Mouse (Mus musculus) heart, postnatal 36 days (tissue): ENCODE measurements around the gene Ikzf3. TPM values are rescaled to one million over a fixed set of nuclear protein-coding genes. Genes with fewer than 3 reads are reported as not detected.

Experiments
- DNase-seq, 2 experiments: peaks; one replicate each; pipeline ENCODE4 v3.0.0; 2021 to 2022
- intact Hi-C: fragments of 180-260 bp; cut with DNase I; formaldehyde crosslinking; loops from one replicate; pipeline ENCODE4 v1.15.1; 2025
- total RNA-seq, 2 experiments: library from RNA; stranded (reverse); gene quantifications; 2 replicates each; pipeline ENCODE4 v1.2.3; 2021

The Ikzf3 gene
- total RNA-seq, 2 experiments from 2014 or later: 0.44 to 0.84 TPM

GRCm38 (mm10) chr11:98525140-98525539 is 20.7 kb downstream of the Ikzf3 start:
- DNase-seq: no peak
- intact Hi-C loops: no loop called here

GRCm38 (mm10) chr11:98520468-98520867 is 25.4 kb downstream of the Ikzf3 start:
- no peak for DNase-seq
- intact Hi-C loops: no loop called here

- no peak for DNase-seq
- intact Hi-C loops: no loop called here
Measured at GRCm38 (mm10) chr11:98513356-98513936, 32.4 kb downstream of the Ikzf3 start.

- intact Hi-C loops: no loop called here
- no peak for DNase-seq
Measured at GRCm38 (mm10) chr11:98512881-98513280, 33.0 kb downstream of the Ikzf3 start.

GRCm38 (mm10) chr11:98510125-98510524 is 35.7 kb downstream of the Ikzf3 start:
- intact Hi-C loops: no loop called here
- DNase-seq: no peak

- DNase-seq: peak; percentile 49 to 53
- intact Hi-C loops: no loop called here
Measured at GRCm38 (mm10) chr11:98509434-98509833, 36.4 kb downstream of the Ikzf3 start.

GRCm38 (mm10) chr11:98504926-98505325 is 40.9 kb downstream of the Ikzf3 start:
- DNase-seq: no peak
- intact Hi-C loops: no loop called here

- peak; percentile 3 to 10 for DNase-seq
- intact Hi-C loops: no loop called here
Measured at GRCm38 (mm10) chr11:98497388-98498288, 48.2 kb downstream of the Ikzf3 start.

- intact Hi-C loops: no loop called here
- no peak for DNase-seq
Measured at GRCm38 (mm10) chr11:98495176-98495719, 50.6 kb downstream of the Ikzf3 start.

GRCm38 (mm10) chr11:98493394-98493793 is 52.4 kb downstream of the Ikzf3 start:
- intact Hi-C loops: no loop called here
- DNase-seq: no peak

- DNase-seq: no peak
- intact Hi-C loops: no loop called here
Measured at GRCm38 (mm10) chr11:98492959-98493358, 52.9 kb downstream of the Ikzf3 start.

- intact Hi-C loops: no loop called here
Measured at GRCm38 (mm10) chr11:98491571-98491970, 54.3 kb downstream of the Ikzf3 start.

GRCm38 (mm10) chr11:98488540-98489234 is 57.1 kb downstream of the Ikzf3 start:
- DNase-seq: no peak
- intact Hi-C loops: no loop called here

More at GRCm38 (mm10) chr11:98491571-98491970, 54.3 kb downstream of the Ikzf3 start:
- DNase-seq: no peak

- DNase-seq: no peak
- intact Hi-C loops: no loop called here
Measured at GRCm38 (mm10) chr11:98487526-98488040, 58.2 kb downstream of the Ikzf3 start.

GRCm38 (mm10) chr11:98485749-98486148 is 60.1 kb downstream of the Ikzf3 start:
- intact Hi-C loops: no loop called here
- DNase-seq: no peak

- DNase-seq: no peak
- intact Hi-C loops: no loop called here
Measured at GRCm38 (mm10) chr11:98482067-98482466, 63.8 kb downstream of the Ikzf3 start.

GRCm38 (mm10) chr11:98481231-98481630 is 64.6 kb downstream of the Ikzf3 start:
- DNase-seq: no peak
- intact Hi-C loops: no loop called here

GRCm38 (mm10) chr11:98479940-98480497 is 65.8 kb downstream of the Ikzf3 start:
- intact Hi-C loops: no loop called here
- no peak for DNase-seq

GRCm38 (mm10) chr11:98479026-98479939 is 66.5 kb downstream of the Ikzf3 start:
- intact Hi-C loops: no loop called here
- DNase-seq: no peak
